Mouse (Mus musculus) induced T-regulatory cell, adult 2 months (primary cell): ENCODE results near the gene Tmem140.

Experiments
- DNase-seq: peaks from one replicate; pipeline ENCODE4 v3.0.0-alpha.2; 2012; ENCODE audit warnings: low read depth

Tmem140 gene

GRCm38 (mm10) chr6:34862791-34863403 is at the start of gene Tmem140:
Tmem140 (plus strand) TSS chr6:34863146.
- peak; percentile 89 for DNase-seq

GRCm38 (mm10) chr6:34824406-34824805 is 38.5 kb upstream of the Tmem140 start:
- DNase-seq: no peak

- no peak for DNase-seq
Observed at GRCm38 (mm10) chr6:34832352-34832751, 30.6 kb upstream of the Tmem140 start.

GRCm38 (mm10) chr6:34861546-34862053 is 1.3 kb upstream of the Tmem140 start:
- DNase-seq: peak; percentile 35

GRCm38 (mm10) chr6:34862381-34862780 is 565 bp upstream of the Tmem140 start:
- peak; percentile 79 for DNase-seq

- peak; percentile 29 for DNase-seq
Observed at GRCm38 (mm10) chr6:34863786-34864514, 1.0 kb downstream of the Tmem140 start.

- no peak for DNase-seq
Observed at GRCm38 (mm10) chr6:34865213-34865612, 2.3 kb downstream of the Tmem140 start.

GRCm38 (mm10) chr6:34865711-34866593 is 3.0 kb downstream of the Tmem140 start:
- DNase-seq: no peak

GRCm38 (mm10) chr6:34866786-34867185 is 3.8 kb downstream of the Tmem140 start:
- no peak for DNase-seq

- DNase-seq: no peak
Observed at GRCm38 (mm10) chr6:34867301-34867994, 4.5 kb downstream of the Tmem140 start.

GRCm38 (mm10) chr6:34867995-34868350 is 5.0 kb downstream of the Tmem140 start:
- no peak for DNase-seq

- no peak for DNase-seq
Observed at GRCm38 (mm10) chr6:34868507-34869217, 5.7 kb downstream of the Tmem140 start.

- DNase-seq: peak; percentile 78
Observed at GRCm38 (mm10) chr6:34869225-34869915, 6.4 kb downstream of the Tmem140 start.

GRCm38 (mm10) chr6:34870136-34870535 is 7.2 kb downstream of the Tmem140 start:
- DNase-seq: no peak

GRCm38 (mm10) chr6:34870724-34871123 is 7.8 kb downstream of the Tmem140 start:
- DNase-seq: no peak

- no peak for DNase-seq
Observed at GRCm38 (mm10) chr6:34871929-34872328, 9.0 kb downstream of the Tmem140 start.

GRCm38 (mm10) chr6:34872871-34873270 is 9.9 kb downstream of the Tmem140 start:
- DNase-seq: no peak

GRCm38 (mm10) chr6:34874101-34874921 is 11.4 kb downstream of the Tmem140 start:
- DNase-seq: no peak

- DNase-seq: peak; percentile 50
Observed at GRCm38 (mm10) chr6:34875268-34875761, 12.4 kb downstream of the Tmem140 start.
